Mouse (Mus musculus): ENCODE results near the gene Flt1.
"Not testable (repeated sequence)": the region's sequence is repeated elsewhere in the genome, so short reads cannot be mapped to it uniquely, and the experiment has no call there.

The Flt1 gene

DNA sequence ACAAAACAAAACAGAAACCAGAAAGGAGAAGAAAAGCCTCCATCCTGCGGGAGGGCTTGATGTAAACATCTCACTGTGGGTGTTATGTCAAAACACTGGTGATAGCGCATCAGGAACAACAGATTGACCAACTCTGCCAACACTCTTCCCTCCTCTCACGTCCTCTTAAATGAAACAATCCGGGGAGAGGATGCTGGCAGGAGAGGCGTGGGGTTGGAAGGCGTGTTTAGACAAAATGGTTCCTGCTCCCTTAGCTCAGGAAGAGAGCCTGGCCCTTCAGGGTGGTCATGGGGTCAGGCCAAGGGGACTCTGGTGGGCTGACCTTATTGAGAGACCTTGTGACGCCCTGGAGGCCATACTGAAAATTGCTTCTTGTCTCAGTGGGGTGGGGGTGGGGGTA, 65.9 kb downstream of the Flt1 start:
- DNase-seq: peak; percentile 58 to 74

DNA sequence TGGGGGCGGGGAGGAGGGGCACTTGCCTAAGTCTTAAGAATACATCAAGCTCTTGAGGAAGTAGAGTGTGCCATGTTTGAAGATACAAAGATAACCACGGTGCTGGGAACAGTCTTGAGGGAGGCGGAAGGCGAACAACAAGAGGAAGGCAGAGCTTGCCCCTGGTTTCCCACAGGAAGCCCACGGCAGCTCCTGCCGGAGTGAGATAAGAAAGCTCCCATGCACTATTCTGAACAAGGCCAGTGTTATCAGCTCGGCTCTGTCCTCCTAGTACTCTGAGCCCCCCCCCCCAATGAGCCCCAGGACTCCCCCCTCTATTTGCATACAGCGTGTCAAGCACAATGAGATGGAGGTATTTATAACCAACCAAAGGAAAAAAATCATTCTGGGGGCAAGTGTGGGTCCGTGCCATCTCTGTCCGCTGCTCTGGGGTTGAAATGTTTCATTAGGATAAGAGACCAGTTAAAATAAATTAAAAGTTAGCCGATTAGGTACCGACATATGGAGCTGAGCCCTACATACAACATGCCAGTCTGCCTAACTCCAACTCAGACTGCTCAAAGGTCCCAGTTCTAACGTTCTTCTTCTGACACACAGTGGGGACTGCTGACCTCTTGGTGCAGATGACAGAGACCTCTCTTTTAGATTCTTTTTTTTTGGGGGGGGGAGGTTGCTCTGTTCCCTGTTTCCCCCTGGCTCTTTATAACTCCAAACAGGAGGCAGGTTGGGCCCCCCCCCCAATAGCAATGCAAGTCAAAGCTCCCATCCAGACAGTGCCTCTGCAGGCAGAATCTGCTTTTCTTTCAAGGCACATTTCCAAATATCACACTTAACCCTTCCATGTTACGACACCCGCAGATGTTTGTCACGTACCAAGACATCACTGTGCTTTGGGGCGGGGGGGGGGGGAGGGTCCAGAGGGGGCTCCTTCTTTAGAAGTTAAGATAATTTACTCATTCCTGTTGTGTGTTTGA, 67.6 kb downstream of the Flt1 start:
- DNase-seq: peak; percentile 80 to 88

DNA sequence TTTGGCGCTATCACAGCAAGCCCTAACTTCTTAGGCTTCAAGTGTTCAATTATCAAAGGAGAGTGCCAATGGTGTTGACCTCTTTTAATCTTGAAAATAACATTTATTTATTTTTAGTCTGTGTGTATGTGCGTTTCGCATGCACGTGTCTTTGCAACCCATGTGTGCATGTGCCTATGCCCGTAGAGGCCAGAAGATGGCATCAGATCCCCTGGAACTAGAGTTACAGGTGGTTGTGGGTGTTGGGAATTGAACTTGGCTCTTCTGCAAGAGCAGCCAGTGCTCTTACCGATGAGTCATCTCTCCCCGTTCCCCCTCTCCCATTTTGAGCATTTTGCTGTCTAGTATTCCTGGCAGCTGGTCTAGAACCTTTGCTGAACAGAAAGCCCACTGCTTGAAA, 70.0 kb downstream of the Flt1 start:
- no peak for DNase-seq

DNA sequence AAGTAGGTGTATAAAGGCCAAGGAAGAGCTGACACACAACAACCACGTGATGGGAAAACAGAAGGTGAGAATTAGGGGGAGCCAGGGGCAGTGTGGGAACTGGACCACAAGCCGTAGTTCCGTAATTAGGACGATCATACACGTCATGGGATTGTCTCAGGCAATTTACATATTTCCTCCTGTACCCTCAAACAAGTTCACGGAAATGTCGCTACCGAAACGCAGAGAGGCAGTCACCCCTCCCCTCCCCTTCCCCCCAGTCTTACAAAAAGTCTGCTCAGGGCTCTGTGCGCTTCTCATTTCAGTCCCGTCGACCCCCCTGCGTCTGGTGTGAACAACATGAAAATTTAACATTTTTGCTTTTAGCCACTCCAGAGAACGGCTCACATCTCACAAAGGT, 74.6 kb downstream of the Flt1 start:
- no peak for DNase-seq

DNA sequence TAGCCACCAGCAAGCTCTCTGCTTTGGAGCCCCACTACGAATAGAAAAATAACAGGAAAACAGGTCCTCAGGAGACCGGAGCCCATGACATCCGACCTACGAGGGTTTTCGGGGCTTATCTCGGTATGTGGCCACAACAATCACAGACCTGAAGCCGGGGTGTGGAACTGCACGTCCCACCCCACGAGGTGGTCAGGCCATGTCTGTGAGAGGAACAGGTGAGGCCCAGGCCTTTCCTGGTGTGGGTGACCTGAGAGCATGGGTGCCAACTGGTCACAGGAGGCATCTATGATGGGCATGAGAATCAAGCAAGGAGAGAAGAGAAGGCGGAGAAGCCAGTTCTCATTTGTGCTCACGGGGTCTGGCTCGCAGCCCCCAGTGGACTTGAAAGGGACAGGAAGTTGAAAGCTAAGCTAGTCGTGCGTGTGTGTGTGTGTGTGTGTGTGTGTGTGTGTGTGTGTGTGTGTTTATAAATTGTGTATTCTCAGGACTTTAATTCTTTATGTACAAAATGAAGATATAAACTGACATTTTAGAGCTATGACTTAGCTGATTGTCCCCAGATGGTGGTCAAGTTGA, 79.4 kb downstream of the Flt1 start:
- DNase-seq: no peak

DNA sequence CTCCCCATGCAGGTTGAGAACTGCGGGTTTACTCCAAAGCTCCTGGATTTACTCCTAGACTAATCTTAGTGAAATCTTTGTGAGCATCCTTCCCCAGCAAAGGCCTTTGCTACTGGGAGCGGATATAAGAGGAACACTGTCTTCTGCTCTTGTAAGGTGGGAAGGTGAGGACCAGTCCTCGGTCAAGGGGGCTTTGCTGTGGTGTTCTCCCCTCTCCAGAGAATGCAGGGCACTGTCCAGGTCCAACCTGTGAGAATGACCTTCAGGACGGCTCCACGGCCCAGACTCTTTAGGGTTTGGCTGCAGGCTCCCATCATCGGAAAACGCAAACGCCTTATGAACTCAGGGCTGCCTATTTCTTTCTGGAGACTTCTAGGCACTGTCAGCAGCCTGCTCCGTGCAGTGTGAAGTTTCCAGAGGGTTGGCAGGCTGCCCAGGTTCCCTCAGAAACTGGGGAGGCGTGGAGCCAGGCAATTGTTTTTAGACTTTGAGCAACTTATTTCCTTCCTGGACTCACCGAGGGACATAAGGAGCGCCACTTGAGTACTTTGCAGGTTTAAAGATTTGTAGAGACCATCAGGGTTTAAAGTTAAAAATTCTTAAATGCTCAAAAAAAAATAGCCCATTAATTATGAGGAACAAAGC, 80.7 kb downstream of the Flt1 start:
- DNase-seq: peak; percentile 81 to 82

DNA sequence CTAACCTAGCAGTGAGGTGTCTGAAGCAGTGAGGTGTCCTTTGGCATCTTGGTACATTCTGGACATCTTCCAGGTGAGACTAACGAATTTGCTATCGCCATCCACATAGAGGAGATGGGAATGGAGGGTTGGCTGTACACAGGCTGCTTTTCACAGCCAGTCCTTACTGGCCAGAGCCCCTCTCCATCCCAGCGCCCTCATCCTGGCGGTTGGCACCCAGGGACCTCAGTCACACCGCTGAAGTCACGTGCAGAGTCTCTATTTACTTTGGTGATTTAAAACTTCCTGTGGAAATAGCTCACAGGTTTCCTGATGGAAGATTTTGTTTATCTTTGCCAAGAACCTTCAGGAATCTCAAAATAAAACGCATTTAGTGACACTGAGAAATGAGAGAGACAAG, 84.4 kb downstream of the Flt1 start:
- DNase-seq: peak in 1 of 2 experiments; percentile 39

DNA sequence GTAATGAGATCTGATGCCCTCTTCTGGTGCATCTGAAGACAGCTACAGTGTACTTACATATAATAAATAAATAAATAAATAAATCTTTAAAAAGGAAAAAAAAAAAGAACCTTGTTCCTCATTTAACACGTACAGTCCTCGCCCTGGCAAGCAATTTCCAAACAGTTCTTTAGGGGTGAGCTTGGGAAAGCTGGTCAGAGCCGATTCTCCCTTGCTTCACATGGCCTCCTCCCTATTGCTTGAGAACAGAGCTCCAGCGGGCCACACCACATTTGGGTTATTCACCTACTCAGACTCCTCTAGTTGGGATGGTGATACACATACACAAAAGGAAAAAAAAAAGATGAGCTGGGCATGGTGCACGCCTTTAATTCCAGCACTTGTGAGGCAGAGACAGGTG, 85.9 kb downstream of the Flt1 start:
- DNase-seq: no peak

DNA sequence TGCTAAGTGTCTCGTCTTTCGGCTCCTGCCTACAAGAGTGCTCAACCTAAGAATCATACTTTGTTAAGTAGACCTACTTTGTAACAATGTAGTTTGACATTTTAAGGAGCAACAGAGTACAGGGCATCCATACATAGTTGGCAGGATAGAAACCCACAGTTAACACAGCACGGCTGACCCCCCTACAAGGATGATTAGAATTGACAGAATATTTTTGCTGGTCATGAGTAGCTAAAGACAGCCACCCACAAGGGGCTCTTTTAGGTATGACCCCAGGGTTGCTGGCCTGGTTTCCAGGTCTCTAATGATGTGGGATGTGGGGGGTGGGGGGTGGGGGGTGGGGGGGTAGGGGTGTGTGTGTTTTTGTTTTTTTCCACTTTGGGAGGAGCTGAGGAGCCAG, 89.1 kb downstream of the Flt1 start:
- DNase-seq: no peak

DNA sequence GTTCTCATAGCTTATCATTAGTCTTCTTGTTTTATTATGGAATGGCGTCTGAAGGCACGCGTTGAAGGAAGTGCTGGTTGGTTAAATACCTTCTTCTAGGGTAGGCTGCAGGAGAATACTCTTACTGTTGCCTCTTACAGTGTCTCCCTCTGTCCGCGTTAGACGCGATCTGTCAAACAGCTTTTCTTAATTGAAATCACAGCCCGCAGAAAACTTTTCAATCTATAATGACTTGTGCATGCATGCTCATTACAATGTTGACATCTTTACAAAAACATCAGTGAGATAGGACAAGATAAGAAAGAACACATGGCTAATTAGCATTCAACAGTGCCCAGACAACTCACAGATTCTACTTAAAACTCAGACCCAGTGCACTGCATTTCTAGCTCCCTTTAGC, 89.9 kb downstream of the Flt1 start:
- DNase-seq: no peak

DNA sequence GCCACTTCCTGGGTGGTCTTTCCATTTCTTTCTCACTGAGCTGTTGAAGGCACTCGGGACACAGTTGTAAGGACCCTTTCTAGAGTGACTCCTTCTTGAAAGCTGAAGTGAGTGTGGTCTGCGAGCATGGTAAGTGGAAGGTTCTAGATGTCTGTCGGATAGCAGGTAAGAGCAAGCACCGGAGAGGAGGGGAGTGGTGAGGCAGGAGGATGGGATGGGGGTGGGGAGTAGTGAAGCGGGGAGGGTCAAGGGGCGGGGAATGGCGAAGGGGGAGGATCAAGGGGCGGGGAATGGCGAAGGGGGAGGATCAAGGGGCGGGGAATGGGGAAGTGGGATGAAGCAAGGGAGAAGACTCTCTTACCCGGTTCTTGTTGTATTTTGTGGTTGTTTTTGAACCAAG, 91.8 kb downstream of the Flt1 start:
- DNase-seq: no peak

DNA sequence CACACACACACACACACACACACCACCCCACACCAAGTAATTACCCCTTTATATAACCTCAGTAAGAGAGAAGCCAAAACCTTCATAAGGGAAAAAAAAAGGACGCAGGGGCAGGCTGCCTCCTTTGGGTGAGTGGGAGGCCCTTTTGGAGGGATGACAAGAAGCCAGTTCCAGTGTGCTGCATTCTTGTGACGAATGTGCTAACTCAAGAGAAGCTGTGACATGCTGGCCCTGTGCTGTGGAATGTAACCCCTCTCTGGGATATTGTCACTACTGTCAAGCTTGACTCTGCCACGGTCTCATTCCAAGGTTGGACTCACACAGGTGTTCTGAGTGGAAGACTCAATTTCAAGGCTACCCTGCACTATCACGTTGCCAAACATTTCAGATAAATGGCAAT, 93.1 kb downstream of the Flt1 start:
- DNase-seq: no peak

DNA sequence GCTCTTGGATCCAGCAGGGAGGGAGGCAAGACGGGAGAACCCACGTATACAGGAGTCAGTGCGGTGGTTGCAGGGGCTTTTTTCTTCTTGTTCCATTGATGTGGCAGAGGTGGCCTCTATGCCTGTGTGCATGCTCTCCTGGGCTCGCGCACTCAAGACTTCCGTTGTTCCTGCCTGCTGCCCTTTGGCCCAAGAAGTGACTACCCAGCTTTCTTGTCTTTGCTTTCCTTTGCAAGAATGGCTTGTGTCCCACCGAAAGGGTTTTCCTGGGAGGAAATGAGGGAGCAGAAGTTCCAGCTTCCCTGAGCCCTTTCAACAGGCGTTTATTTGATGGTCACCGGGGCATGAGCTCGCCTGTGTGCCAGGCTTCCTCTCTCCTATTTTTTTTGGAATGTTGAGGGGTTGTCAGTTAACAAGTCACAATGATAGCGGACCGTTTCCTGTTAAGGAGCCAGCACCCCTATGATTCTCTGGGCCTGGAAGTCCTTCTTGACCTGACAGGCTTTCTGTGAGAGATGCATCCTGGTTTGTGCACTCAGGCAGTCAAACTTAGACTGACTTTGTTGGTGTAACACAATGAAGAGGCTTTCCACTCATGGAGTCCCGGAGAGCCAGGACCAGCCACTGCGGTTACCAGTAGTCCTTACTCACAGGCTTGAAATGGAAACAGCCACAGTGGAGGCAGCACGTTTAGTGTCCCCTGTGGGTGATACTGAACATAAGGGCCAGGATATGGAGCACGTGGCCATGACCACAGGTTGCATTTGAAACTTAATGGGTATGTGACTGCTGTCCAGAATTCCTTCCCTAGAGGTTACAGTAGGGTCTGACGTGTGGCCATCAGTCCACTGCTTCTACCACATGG, 95.2 kb downstream of the Flt1 start:
- no peak for DNase-seq

DNA sequence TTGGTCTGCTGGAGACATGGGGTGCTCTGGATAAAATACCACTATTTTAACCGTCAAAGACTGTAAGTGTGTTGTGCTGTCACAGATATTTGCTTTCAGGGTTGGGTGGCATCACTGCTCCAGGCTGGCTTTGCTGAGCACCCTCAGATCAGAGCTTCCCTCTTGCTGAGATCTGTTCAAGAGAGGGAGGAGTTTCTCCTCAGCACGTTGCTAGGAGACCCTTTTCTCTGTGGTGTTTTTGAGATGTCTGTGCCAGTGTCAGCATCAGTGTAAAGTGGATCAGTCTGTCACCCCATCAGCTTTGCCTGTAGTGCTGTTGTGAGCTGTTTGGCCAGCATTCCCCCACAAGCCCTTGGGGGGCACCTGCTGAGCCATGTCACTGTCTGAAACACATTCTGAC, 98.9 kb downstream of the Flt1 start:
- no peak for DNase-seq

DNA sequence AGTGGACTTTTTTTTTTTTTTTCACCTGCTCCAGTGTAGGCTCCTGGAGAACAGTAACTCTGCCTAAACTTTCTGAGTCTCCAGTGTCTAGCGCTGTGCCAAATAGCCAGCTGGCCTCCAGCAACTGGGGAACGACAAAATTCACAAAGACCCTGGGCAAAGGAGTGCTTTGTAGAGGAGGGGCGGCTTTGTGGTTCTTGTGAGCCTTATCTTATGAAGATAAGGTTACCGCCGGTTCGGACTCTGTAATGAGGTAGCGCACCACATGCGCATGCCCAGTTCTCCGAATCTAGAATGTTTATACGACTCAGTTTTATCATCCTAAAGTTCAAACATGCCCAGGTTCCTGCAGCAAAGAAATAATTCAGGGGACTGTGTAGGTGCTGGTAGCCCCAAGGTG, 102.1 kb downstream of the Flt1 start:
- no peak for DNase-seq

DNA sequence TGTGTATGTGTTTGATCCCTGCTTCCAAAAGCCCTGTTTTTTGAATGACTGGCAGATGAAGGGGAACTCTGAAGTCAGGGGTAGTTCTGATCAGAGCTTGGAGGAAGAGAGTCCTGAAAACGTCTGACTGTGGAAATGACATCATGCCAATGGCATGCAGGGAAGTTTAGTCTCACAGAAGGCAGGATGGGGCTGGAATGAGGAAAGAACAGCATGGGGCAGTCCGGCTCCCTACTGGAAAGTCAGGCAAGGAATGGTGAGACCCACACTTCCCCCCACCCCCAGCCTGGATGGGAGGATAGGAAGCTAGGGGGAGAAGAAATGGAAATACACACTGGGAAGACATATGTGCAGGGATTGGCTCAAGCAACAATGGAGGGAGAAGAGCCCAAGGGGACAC, 105.6 kb downstream of the Flt1 start:
- peak; percentile 10 to 39 for DNase-seq

DNA sequence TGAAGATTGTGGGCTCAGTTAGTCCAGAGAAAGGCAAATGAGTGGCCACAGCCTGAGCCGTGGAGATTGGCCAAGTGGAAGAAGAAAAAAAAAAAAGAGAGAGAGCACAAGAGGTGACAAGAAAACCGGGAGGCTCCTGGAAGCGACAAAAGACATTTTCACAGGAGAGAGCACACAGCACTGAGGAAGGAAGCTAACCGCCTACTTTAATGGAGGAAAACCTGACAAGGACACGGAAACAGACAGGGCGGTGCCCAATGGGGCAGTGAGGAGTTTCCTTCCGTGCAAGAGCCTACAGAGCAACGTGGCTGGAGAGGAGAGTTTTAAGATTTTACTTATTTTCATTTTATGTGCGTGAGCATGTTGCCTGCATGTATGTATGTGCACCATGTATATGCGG, 107.6 kb downstream of the Flt1 start:
- peak in 1 of 2 experiments; percentile 26 for DNase-seq

DNA sequence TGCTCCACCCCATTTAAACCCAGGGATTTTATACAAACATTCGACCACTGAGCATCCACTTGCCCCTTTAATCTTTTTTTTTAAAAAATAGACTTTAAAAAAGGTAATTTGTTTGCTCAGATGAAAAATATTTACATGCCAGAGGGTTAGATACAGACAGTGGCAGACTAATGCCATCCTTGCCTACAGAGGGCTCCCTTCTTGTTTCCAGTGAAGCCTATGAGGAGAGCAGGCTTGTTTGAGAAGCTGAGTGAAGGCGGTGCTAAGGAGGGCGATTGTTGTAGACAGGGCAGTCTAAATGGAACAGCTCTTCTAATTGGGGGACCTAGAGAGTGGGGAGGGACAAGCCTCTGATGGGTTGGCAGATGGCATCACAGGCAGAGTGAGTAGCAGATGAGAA, 109.4 kb downstream of the Flt1 start:
- no peak for DNase-seq

DNA sequence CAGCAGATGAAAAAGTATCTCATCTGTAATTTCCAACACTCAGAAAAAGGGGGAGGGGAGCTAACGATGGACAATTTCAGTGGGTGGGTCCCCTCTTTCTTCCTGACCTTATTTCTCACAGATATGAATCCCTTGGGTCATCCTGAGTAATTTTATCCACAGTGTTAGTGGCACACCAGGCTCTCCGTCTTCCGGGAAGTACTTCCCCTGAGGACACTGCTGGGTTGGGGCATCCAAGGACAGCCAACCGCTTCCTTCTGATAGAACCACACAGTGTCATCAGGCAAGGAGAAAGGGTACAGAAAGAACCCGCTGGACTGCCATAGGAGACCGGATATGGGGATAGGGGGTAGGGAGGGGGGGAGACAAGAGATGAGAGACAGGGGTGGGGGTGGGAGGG, 111.2 kb downstream of the Flt1 start:
- peak in 1 of 2 experiments; percentile 24 for DNase-seq

DNA sequence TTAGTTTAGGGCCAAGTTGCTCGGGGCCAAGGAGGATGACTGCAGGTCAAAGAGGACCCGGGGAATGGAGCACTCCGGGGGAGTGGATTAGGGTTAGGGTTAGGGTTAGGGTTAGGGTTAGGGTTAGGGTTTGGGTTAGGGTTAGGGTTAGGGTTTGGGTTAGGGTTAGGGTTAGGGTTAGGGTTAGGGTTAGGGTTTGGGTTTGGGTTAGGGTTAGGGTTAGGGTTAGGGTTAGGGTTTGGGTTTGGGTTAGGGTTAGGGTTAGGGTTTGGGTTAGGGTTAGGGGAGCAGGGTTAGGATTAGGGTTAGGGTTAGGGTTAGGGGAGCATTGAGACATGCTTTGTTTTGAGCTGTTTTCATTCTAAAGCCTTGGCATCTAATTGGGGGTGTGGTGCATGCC, 114.5 kb downstream of the Flt1 start:
- not testable (repeated sequence) for DNase-seq

DNA sequence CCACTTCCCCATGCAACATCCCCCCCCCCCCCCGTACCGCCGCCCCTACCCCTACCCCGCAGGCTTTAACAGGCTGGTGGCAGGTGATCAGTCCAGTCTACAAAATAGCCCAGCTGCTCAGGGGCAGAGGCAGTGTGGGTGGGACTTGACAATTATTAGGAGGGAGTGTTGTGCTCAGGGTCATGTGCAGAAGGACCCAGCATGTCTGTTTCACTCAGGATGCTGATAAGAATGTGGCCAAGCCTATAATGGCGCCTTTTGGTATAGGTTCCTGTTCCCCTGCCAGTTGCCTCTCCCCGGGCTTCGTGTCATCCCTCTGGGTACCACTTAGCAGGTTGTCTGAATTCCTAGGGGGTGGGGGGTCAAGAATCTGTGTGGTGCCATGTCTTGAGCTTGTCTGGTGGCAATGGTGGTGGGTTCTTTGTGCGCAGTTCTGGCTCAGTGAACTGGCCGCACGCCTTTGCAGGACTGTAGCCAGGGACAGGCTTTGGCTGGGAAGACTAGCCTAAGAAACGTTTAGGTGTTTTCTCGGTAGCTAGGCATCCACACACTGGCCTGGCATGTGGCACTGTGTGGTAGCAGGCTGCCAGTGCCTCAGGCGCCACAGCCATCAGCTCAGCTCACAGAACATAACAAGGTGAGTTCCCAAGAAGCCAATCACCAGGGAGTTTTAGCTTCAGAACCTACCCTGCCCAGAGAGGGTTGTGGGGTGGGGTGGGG, 118.4 kb downstream of the Flt1 start:
- no peak for DNase-seq

DNA sequence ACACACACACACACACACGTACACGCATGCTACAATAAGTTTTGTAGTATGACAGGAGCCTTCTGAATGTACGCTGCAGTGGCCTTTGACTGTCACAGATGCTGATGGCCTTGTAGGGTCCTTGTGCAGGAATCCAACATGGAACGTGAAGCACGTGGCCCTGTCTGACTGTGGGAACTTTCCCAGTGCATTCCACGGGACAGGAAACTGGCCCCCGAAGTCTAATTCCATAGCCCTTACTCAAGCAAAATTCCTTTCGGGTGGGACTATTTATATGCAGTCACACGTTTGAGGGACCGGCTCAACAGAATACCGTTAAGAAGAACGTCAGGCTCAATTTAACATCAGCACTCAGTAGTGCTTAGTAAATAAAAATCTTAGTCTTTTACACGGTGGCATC, 119.1 kb downstream of the Flt1 start:
- DNase-seq: no peak
